Mouse (Mus musculus) A20 (cell line): ENCODE measurements around the gene Traip.

Source experiments
- DNase-seq: peaks from one replicate; pipeline ENCODE4 v3.0.0-alpha.2; 2011; ENCODE audit warnings: low read depth, low spot score

Gene Traip

GRCm38 (mm10) chr9:107934146-107934545, 15.8 kb upstream of the Traip start:
- peak; percentile 50 for DNase-seq

DNA sequence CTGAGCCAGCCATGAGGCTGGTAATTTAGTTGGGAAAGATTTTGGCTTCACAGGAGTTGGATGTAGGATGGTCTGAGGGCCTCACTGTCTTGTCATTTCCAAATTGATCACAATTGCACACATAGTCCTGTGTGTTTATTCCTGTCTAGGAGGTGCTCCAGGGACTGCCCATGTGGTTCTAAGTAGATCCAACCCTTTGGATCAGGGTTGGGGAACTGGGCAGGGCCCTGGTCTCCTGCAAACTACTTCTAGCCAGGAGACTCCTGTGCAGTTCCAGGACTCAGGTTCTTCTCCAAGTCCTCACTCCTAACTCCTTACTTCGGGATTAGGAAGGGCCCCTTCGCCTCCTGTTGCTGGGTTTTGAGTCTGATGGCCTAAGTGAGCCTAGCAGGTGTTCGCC, 14.6 kb upstream of the Traip start, which contains the start of gene Camkv:
Gene Camkv, plus strand, starts transcription at position 301 of the 400 bp plus-strand sequence.
- no peak for DNase-seq

- DNase-seq, result peak; percentile 51
Measured at GRCm38 (mm10) chr9:107935790-107936214, 14.1 kb upstream of the Traip start.

DNA sequence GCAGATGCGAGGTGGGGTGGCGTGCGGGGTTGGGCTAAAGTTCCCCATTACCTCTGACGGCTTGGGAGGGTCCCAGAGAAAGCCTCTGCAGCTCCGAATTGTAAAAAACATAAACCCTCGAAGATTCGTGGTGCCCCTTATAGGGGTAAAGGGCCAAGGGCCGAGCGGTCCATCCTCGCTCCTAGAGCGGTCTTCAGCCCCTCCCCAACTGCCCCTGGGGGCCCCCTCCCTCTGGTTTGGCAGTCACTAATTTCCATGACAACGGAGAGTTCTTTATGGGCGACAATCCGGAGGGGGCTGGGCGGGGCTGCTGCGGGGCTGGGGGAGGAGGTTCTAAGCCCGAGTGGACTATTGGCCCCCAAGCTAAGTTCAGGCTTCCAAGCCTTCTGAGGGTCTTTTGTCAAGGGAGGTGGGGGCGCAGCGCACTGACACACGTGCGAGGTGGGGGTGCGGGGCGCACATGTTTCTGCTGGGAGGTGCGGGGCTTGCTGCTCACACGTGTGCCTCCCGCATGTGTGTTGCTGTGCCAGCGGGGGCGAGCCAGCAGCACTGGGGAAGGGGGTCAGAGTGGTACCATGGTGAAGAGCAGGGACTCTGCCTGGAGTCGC, 13.6 kb upstream of the Traip start:
- no peak for DNase-seq

DNA sequence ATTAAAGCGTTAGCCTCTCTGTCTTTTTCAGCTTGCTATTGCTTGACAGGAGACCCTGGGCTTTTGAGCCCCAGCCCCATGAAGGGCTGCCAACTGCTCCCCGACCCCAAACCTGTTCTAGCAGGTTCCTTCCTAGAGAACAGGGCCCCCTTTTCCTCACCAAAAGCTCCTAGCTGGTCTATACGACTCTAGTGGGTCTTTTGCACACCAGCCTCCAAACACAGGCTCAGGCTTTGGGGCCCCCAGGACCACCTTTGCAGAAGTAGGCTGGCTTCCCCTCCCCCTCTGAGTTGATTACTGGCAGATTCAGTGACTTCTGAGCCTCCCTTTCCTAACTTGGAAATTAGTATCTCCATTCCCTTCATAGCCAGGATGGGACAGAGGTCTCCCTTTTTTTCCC, 13.1 kb upstream of the Traip start:
- DNase-seq, result no peak

DNA sequence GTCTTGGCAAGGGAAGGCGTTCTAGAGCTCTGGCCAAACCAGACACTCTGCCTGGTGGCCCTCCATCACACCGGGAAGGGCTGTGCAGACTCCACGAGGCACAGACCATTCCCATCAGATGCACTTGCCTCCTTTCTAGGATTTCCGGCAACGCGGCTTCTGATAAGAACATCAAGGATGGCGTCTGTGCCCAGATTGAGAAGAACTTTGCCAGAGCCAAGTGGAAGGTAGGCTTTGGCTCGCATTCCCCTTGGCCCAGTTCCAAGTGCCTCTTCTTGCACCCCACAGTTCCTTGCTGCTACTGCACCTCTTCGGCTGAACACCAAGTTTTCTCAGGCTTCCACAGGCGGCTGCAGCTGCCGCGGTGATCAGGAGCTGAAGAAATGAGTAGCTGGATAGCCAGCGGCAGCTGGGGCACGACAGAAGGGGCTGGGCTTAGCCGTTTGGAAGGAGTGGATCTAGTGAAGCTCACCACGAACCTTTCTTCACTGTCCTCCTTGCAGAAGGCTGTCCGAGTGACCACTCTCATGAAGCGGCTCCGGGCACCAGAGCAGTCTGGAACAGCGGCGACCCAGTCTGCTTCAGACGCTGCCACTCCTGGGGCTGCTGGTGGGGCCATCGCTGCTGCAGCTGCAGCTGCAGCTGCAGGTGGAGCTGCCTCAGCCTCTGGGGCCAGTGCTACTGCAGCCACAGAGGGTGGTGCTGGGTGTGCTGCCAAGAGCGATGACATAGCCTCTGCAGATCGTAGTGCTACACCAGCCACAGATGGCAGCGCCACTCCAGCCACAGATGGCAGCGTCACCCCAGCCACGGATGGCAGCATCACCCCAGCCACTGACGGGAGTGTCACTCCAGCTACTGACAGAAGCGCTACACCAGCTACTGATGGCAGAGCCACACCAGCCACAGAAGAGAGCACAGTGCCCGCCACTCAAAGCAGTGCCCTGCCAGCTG, 2.4 kb upstream of the Traip start:
- DNase-seq, result peak; percentile 18

DNA sequence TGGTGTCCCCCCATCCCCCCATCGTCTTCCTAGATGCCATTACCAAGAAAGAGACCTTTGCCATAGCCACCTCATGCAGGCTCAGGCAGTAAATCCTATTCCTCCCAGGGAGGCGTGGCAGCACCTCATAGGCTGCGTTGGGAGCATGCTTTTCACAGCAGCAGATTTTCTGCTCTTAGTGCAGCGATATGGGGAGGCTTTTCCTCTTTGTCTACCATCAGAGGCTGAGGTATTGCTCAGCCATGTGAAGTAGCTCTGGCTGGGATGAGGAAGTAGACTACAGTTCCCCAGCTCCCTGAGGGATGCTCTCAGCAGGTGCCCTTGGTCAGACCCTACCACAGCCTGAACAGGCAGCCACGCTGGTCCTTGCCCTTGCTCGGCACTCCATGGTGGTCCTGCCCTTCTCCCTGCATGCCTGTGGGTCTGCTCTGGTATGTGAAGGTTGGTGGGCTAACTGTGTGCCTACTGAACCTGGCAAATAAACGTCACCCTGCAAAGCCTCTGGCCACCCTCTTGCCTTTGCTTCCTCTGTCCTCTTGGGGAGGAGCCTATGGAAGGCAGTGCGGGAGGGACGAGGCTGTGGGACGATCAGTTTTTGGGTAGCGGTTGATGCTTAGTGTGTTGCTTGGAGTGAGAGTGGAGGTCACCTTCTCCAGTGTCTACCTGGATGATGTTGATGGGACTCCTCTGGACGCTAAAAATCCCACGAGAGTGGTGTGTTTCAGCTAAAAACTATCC, 583 bp upstream of the Traip start:
- no peak for DNase-seq

DNA sequence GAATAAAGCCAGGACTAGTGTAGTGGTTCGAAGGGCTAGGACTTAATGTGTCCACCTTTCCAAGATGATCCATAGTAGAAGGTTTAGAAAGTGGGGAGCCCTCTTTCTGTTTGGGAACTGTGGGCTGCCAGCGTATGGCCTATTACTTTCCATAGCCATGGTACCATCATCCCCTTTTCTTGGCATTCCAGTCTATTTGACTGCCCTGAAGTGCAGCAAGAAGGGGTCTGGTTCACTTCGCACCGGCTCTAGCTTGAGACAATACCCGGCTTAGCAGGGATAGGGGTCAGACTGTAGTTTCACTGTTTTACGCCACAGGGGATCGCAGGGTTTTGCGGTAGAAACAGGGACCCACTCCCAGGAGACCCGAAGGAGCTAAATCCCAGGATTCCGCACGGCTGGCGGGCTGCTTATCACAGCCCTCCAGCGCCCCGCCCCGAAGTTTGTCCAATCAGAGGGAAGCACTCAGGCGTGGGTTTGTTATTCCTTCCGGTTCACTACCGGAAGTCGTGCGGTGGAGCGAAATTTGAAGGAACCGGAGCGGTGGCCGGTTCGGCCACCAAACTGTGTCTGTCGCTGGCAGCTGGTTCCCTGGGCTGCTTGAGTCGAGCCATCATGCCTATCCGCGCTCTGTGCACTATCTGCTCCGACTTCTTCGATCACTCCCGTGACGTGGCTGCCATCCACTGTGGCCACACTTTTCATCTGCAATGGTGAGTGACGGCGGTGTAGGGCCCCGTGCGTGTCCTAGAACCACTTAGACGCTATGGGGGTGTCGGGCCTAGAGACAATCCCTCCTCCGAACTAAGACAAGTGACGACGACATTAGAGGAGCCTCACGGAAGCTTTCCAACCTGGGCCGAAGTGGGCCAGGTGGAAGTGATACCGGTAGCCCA, 772 bp downstream of the Traip start:
- peak; percentile 82 for DNase-seq

DNA sequence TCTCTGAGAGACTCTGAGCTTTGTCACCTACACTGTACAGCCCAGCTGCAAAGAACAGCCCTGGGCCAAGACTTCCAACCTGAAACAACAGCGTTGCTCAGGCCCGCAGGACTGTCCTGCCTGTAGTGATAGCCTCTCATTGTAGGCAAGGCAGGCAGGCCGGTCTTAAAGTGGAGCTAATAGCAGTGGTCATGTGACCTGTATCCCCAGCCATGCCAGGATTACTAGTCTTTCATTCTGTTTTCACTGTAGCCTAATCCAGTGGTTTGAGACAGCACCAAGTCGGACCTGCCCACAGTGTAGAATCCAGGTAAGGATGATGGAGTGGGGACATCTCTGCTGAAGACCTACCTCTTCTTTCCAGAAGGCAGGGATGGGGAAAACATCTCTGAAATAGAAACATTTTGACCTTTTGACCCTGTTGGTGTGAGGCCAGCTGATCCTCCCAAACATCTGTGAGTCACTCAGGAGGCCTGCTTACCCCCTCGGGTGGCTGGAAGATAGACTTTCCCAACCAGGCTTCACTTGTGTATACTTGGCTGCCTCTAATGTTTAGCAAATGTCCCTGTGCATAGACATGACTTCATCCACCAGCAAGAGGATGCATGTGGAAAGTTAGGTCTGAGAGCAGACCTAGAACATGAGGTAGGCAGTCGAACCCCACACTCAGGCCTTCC, 5.8 kb downstream of the Traip start:
- no peak for DNase-seq

DNA sequence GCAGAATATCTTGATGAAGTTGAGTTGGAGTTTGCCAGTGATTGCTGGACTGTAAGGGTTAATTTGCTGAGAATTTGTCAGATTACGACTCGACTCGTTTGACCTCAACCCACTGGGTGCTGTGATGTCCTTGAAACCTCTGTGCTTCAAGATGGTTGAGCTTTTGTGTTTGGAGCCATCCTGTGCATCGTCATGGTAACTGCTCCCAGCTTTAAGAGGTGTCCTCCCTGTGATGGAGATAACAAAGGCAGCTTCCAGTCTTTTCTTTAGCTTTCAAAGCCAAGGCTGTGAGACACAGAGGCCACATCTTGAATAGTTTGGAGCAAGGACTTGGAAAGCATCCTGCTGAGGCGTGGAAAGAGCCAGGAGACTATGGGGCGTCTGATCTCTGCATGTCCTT, 7.2 kb downstream of the Traip start:
- DNase-seq, result no peak

GRCm38 (mm10) chr9:107959896-107960295, 10.0 kb downstream of the Traip start:
- no peak for DNase-seq

- peak; percentile 36 for DNase-seq
Measured at GRCm38 (mm10) chr9:107960928-107961327, 11.0 kb downstream of the Traip start.

DNA sequence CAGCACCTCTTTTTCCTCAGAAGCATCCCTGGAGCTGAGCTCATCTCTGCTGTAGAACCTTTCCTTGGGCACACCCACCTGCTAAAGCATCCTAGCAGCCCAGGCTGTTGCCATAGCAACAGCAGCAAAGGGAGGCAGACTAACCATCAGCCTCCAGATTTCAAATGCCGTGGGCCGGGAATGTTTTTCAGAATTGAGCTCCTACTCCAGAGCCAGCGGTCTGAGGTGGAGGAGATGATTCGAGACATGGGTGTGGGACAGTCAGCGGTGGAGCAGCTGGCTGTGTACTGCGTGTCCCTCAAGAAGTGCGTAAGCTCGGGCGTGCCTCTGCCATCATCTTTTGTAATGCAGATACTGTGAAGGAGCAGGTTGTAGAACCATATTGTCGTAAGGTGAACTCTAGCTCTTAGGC, 11.4 kb downstream of the Traip start:
- no peak for DNase-seq

- DNase-seq, result no peak
Measured at GRCm38 (mm10) chr9:107961881-107962280, 11.9 kb downstream of the Traip start.

- DNase-seq, result no peak
Measured at GRCm38 (mm10) chr9:107962916-107963315, 13.0 kb downstream of the Traip start.

DNA sequence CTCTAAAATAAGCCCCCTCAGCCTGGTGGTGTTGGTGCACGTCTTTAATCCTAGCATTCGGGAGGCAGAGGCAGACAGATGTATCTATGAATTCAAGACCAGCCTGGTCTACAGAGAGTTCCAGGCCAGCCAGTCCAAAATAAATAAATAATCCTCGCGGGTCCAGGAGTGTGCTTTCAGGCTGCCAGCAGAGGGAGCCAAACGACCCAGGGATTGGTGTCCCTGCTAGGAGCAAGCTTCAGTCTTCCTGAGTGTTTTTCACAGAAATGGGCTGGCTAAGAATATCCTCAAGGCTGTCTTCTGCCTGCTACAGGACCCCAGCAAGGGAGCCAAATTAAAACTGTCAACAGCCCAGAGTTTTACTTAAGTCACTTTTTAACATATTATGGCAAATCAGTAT, 13.8 kb downstream of the Traip start:
- peak; percentile 74 for DNase-seq

DNA sequence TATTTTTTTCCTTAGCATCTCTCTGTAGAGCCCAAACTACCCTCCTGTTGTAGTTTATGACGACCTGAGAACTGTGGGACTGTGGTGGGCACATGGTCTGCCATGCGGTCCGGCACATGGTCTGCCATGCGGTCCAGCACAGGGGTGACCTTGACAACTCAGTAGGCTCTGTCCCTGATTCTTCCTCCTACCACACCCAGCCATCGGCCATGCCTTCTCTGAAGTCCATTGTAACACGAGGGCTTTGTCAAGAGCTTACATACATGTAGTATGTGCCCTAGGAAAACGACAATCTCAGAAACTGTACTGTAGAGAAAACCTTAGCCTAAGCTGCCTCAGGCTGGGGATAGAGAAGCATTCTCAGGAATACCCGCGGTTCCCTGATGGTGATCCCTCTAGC, 14.7 kb downstream of the Traip start:
- no peak for DNase-seq

DNA sequence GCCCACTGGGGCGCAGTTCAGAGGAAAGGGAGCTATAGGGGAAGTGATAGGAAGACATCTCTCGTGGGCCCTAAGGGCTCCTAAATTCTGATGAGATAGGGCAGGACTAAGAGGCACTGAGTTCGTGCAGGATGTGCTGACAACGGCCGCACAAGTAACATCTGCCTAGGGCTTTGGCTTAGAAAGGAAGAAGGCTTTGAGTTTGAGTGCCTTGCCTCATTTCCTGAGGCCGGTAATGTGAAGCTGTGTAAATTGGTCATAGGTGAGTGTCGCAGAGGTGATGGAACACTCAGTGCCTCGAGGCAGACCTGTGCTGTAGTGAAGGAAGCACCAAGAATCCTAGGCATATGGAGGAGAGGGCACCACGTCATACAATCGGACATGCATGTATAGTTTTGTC, 16.7 kb downstream of the Traip start:
- DNase-seq, result no peak

GRCm38 (mm10) chr9:107967437-107967836, 17.5 kb downstream of the Traip start:
- DNase-seq, result no peak

DNA sequence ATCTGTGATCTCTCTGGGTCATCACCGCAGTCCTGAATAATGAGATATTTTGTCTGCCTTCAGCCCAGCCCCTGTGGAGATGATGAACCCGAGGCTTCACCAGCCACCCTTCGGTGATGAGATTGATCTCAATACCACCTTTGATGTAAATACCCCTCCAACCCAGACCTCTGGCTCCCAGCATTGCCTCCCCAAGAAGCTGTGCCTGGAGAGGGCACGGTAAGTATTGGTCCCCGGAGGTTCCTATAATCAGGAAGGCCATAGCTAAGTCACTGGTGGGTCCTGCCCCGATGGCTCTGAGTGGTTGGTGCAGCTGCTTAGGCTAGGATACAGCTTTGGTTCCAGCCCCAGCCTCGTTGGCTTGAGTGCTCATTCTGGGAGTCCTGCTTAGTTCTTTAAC, 18.6 kb downstream of the Traip start:
- DNase-seq, result no peak

GRCm38 (mm10) chr9:107970311-107970710, 20.4 kb downstream of the Traip start:
- no peak for DNase-seq
